Mouse (Mus musculus) brain, embryonic 14.5 days (tissue): Measurements from ENCODE around the gene Slx4. TPM values are rescaled to one million over a fixed set of nuclear protein-coding genes. Genes with fewer than 3 reads are reported as not detected.

Source experiments
- DNase-seq: peaks from one replicate; pipeline ENCODE4 v3.0.0-alpha.2; 2011; ENCODE audit warnings: low read depth
- CTCF ChIP-seq: fragments of 200-500 bp; IDR thresholded peaks from 2 replicates; pipeline ENCODE4 v1.5.1; 2012; ENCODE audit warnings: inconsistent platforms, mild to moderate bottlenecking, moderate library complexity, borderline replicate concordance; ENCODE audit not compliant: insufficient read depth, insufficient read length; ENCODE audit errors: extremely low read depth
- POLR2A ChIP-seq: fragments of 200-500 bp; IDR thresholded peaks from 2 replicates; pipeline ENCODE4 v1.6.1; 2012; ENCODE audit warnings: mild to moderate bottlenecking, inconsistent platforms, borderline replicate concordance; ENCODE audit not compliant: poor library complexity, insufficient read depth, insufficient read length, severe bottlenecking; ENCODE audit errors: extremely low read depth
- polyA plus RNA-seq: library from polyadenylated mRNA; depleted of rRNA; stranded (reverse); fragments of >200 nt; gene quantifications from 2 replicates; pipeline ENCODE4 v1.2.3, GENCODE M21; 2012; rRNA removed

The Slx4 gene
- polyA plus RNA-seq, 1 experiment = 61.7 TPM

DNA sequence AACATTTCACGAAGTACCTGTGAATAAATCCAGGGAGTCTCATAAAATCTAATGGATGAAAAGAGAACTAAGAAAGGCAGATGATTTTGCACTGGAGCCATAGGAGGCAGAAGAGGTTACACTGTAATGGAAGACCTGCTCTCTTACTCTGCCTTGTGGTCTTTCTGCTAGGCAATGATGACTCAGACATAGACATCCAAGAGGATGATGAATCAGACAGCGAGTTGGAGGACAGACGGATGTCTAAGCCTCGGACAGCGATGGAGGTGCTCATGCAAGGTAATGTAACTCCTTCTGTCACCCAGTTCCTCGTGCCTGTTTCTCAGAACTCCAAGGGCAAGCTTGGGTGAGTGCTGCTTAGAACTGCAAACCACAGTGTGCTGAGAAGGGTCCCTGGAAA is 70.0 kb downstream of the Slx4 start:
- TF ChIP-seq POLR2A = no peak
- no peak for TF ChIP-seq CTCF
- DNase-seq = no peak

DNA sequence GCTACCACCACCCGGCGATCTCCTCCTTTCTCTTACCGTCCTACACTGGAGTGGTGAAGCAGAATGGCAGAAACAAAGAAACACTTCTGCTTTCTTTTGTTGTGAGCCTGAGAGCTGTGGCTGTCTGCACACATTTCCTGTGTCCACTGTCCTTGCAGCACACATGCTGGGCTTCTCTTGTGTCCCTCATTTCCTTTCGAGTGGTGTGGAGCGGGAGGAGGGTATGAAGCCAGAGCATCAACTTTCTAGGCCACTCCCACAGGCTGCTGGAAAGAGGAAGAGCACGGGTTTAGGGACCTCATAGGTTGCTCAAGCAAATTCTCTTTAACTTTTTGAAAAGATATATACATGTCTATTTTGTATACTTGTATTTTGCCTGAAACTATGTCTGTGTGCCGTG is 74.4 kb downstream of the Slx4 start:
- peak; percentile 1 for DNase-seq
- no peak for TF ChIP-seq POLR2A
- TF ChIP-seq CTCF = no peak

Other genes with a start within 250 kb of the Slx4 start
- gene Olfr15, start 172.9 kb downstream of the Slx4 start, polyA plus RNA-seq = not detected in 2 replicates
- gene Zfp174, start 156.5 kb downstream of the Slx4 start, polyA plus RNA-seq = 3.6 and 3.8 TPM in 2 replicates
- gene Naa60, start 131.4 kb downstream of the Slx4 start, polyA plus RNA-seq = 72.8 and 84.8 TPM in 2 replicates
- 12.3 and 17.8 TPM in 2 replicates for gene Zfp597, start 119.2 kb downstream of the Slx4 start, polyA plus RNA-seq
- gene Gm20695, start 119.1 kb downstream of the Slx4 start, polyA plus RNA-seq = 0.27 and 0.73 TPM in 2 replicates
- gene 1700037C18Rik, start 95.1 kb downstream of the Slx4 start, polyA plus RNA-seq = 6.8 and 7.8 TPM in 2 replicates
- gene Cluap1, start 95.0 kb downstream of the Slx4 start, polyA plus RNA-seq = 22.5 and 26.0 TPM in 2 replicates
- gene Nlrc3, start 27.1 kb downstream of the Slx4 start, polyA plus RNA-seq = 2.4 and 2.5 TPM in 2 replicates
- gene Dnase1, start 33.2 kb upstream of the Slx4 start, polyA plus RNA-seq = 0.03 and 0.07 TPM in 2 replicates
- gene Trap1, start 74.1 kb upstream of the Slx4 start, polyA plus RNA-seq = 55.1 and 65.9 TPM in 2 replicates
- 14.0 and 42.0 TPM in 2 replicates for gene Crebbp, start 210.2 kb upstream of the Slx4 start, polyA plus RNA-seq